Mouse (Mus musculus) intestine, embryonic 16.5 days (tissue): ENCODE measurements around the gene Phf1. TPM values are rescaled to one million over a fixed set of nuclear protein-coding genes. Genes with fewer than 3 reads are reported as not detected.
"Not testable (repeated sequence)": the region's sequence is repeated elsewhere in the genome, so short reads cannot be mapped to it uniquely, and the experiment has no call there.

ENCODE experiments used
- ATAC-seq: fragments of 200-750 bp; cut with Nextera tagmentation; 2 replicates; pipeline ENCODE4 v1.8.0; 2017; ENCODE audit warnings: moderate TSS enrichment, moderate library complexity
- H3K27ac ChIP-seq: fragments of 300-500 bp; sonication (generic); 2 replicates; pipeline ENCODE4 v1.5.1; 2014; ENCODE audit warnings: mild to moderate bottlenecking, low read length
- H3K27me3 ChIP-seq: fragments of 300-500 bp; sonication (generic); replicated peaks from 2 replicates; pipeline ENCODE4 v1.6.1; 2014; ENCODE audit warnings: low read length, control low read depth, mixed read lengths; ENCODE audit not compliant: control insufficient read depth, insufficient read depth
- H3K36me3 ChIP-seq: fragments of 300-500 bp; sonication (generic); 2 replicates; pipeline ENCODE4 v1.6.1; 2014; ENCODE audit warnings: low read length, control low read depth; ENCODE audit not compliant: control insufficient read depth, insufficient read depth
- H3K4me1 ChIP-seq: fragments of 300-500 bp; sonication (generic); 2 replicates; pipeline ENCODE4 v1.6.1; 2014; ENCODE audit warnings: low read length, control low read depth, mixed read lengths; ENCODE audit not compliant: control insufficient read depth, insufficient read depth
- H3K4me2 ChIP-seq: fragments of 300-500 bp; sonication (generic); 2 replicates; pipeline ENCODE4 v1.6.1; 2014; ENCODE audit warnings: low read depth, low read length, control low read depth
- H3K4me3 ChIP-seq: fragments of 300-500 bp; sonication (generic); 2 replicates; pipeline ENCODE4 v1.5.1; 2014; ENCODE audit warnings: mild to moderate bottlenecking, low read length
- H3K9ac ChIP-seq: fragments of 300-500 bp; sonication (generic); 2 replicates; pipeline ENCODE4 v1.6.1; 2014; ENCODE audit warnings: low read depth, low read length
- H3K9me3 ChIP-seq: fragments of 300-500 bp; sonication (generic); 2 replicates; pipeline ENCODE4 v1.6.1; 2016; ENCODE audit warnings: low read length, control low read depth; ENCODE audit not compliant: control insufficient read depth
- WGBS: fragments of 180-500 bp; shearing (Covaris S2); extraction: QIAGEN DNeasy Blood & Tissue Kit; methylation state at CpG from one replicate; pipeline ENCODE4 v1.1.7; 2014; 5-methylcytosine and 5-hydroxymethylcytosine counted together
- polyA plus RNA-seq: library from polyadenylated mRNA; unstranded; fragments of >200 nt; fragmentation: Nextera tagmentation; extraction: Ambion mirVana; gene quantifications from 2 replicates; pipeline ENCODE4 v1.2.1, GENCODE M21; 2015

Phf1 gene
- polyA plus RNA-seq, 1 experiment from 2014 or later, result 6.8 TPM

GRCm38 (mm10) chr17:26895578-26895977 is 37.3 kb upstream of the Phf1 start:
- no peaks in the 10 kb centered on the region; the same call in 1 of the 2 replicates for H3K4me1 ChIP-seq
- H3K27me3 ChIP-seq, result no peaks in the 10 kb centered on the region
- no peaks in the 10 kb centered on the region for H3K36me3 ChIP-seq
- no peak for ATAC-seq
- no peak overlapping the region for H3K27ac ChIP-seq
- H3K9me3 ChIP-seq, result no peaks in the 10 kb centered on the region
- WGBS, result 12% methylated on average over 10 of the region's 10 CpGs
- H3K9ac ChIP-seq, result no peak overlapping the region
- H3K4me2 ChIP-seq, result no peak overlapping the region
- H3K4me3 ChIP-seq, result no peak overlapping the region

DNA sequence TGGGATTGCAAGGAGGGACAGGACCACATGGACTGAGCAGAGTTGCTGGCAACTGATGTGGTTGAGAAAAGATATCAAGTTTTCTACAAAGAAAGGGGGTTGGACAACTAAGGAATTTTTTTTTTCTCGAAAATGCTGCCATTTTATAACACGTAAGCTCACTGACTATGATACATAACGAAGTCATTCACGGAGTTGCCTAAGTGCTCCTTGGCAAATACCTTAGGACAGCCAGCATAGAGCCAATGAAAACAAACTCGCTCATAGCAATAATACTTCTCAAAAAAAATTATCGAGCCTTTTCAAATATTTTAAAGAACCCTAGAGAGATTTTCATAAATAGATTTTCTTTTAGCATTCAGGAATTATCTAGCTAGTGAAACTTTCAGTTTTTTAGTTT is 31.9 kb upstream of the Phf1 start:
- Histone ChIP-seq H3K4me1 (no peaks in the 10 kb centered on the region), H3K27ac (no peak overlapping the region), H3K4me3 (no peak overlapping the region), H3K4me2 (no peak overlapping the region), H3K27me3 (no peaks in the 10 kb centered on the region; the same call in 1 of the 2 replicates), H3K9ac (no peak overlapping the region), H3K36me3 (no peaks in the 10 kb centered on the region), H3K9me3 (no peaks in the 10 kb centered on the region)
- WGBS, result 83% methylated on average over 6 of the region's 6 CpGs
- ATAC-seq, result no peak

DNA sequence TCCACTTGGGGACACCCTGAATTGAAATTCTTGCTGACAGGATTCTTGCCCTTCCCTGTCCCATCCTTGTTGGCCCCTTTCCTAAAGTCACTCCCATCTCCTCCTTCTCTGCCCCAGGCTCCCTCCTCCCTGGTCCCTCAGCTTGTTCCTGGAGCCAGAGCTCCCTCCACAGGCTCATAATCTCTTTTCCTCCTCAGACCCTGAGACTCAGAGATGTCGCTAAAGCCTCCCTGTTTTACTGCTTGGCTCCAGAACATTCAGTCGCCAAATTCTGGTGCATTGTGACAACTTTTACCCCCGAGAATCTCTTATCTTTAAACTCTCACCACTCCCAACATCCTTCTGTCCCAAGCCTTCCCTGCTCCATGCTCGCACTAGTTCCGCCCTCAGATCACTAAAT is 28.5 kb upstream of the Phf1 start:
- WGBS, result 55% methylated on average over 5 of the region's 5 CpGs
- Histone ChIP-seq H3K4me1 (no peaks in the 10 kb centered on the region), H3K27ac (no peak overlapping the region), H3K4me3 (no peak overlapping the region), H3K27me3 (no peaks in the 10 kb centered on the region; the same call in 1 of the 2 replicates), H3K9ac (no peak overlapping the region), H3K4me2 (no peak overlapping the region), H3K9me3 (no peaks in the 10 kb centered on the region), H3K36me3 (no peaks in the 10 kb centered on the region)
- no peak for ATAC-seq

- H3K9ac ChIP-seq, H3K4me3 ChIP-seq, ATAC-seq: not testable (repeated sequence)
These were observed 25.3 kb upstream of the Phf1 start for GRCm38 (mm10) chr17:26907506-26907905.

GRCm38 (mm10) chr17:26915248-26915647 is 17.6 kb upstream of the Phf1 start:
- H3K4me2 ChIP-seq, result no peak overlapping the region
- no peak for ATAC-seq
- no peaks in the 10 kb centered on the region; the same call in 1 of the 2 replicates for H3K4me1 ChIP-seq
- H3K9me3 ChIP-seq, result no peaks in the 10 kb centered on the region
- H3K27me3 ChIP-seq, result no peaks in the 10 kb centered on the region
- H3K9ac ChIP-seq, result no peak overlapping the region
- H3K4me3 ChIP-seq, result no peak overlapping the region
- 48% methylated on average over 1 of the region's 1 CpGs for WGBS
- no peak overlapping the region for H3K27ac ChIP-seq
- H3K36me3 ChIP-seq, result no peaks in the 10 kb centered on the region

More at GRCm38 (mm10) chr17:26907506-26907905, 25.3 kb upstream of the Phf1 start:
- not testable (repeated sequence) for H3K27me3 ChIP-seq, H3K4me2 ChIP-seq, H3K27ac ChIP-seq, H3K9me3 ChIP-seq, H3K4me1 ChIP-seq, H3K36me3 ChIP-seq
- 86% methylated on average over 14 of the region's 15 CpGs for WGBS

DNA sequence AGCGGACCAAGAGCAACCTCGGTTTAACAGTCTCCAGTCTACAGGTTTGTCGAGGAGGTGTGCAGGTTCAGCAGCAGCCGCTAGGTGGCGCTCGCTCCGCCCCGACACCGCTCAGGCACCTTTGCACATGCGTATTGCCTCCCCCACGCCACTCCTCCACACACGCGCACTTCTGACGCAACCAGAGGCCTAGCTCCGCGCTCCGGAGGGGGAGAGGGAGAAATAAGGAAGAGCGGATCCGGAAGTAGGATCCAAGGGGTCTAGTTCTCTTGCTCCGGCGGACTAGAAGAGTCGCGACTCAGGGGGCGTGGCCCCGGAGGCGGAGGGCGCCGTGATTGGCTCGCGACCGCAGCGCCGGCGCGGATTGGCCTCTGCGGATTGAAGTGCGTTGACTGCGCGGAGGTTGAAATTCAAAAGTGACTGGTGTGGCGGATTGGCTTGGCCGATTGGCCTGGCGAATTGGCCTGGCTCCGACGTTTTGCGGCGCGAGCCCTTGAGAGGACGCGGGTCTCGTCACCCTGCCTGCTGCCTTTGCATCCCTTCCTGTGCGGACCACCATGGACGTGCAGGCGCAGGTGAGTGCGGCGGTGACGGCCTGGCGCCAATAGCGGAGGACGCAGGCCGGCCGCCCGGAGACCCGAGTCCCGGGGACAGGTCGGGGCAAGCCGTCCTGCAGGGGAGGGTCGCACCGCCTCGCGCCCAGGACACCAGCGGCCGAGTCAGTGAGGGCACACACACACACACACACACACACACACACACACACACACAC is 16.0 kb upstream of the Phf1 start, which contains the start of gene Kifc5b:
TSS of gene Kifc5b (plus strand) at position 381 of the 772 bp plus-strand sequence.
- no peaks in the 10 kb centered on the region; the same call in 1 of the 2 replicates for H3K4me1 ChIP-seq
- peaks cover 2% of the 10 kb centered on the region; the same call in 1 of the 2 replicates for H3K36me3 ChIP-seq
- H3K27me3 ChIP-seq, result no peaks in the 10 kb centered on the region
- ATAC-seq, result peak; percentile 98
- H3K27ac ChIP-seq, result peak within 1 kb of the TSS; percentile 68
- H3K4me2 ChIP-seq, result peak within 1 kb of the TSS; percentile 54
- under 1% methylated on average over 66 of the region's 72 CpGs for WGBS
- H3K4me3 ChIP-seq, result peak within 1 kb of the TSS; percentile 73
- no peaks in the 10 kb centered on the region for H3K9me3 ChIP-seq
- H3K9ac ChIP-seq, result peak within 1 kb of the TSS; percentile 76

DNA sequence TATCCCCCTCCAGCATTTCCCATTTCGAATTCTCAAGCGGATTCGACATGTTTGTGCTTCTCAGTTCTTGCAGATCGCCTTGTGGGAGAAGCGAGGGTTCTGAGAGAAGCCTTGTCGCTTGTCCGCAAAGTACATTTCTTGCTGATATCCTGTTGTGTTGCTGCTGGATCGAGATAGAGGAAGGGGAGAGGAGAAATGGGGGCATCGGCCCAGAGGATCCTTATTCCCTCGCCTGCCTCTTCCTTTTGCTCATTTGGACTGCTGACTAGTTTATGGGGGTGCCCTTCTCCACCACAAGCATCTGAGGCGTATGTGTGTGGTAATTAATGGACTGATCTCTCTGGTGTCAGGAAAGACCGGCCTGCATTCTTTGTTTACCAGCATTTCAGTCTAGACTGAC is 15.3 kb upstream of the Phf1 start:
- Histone ChIP-seq H3K4me3 (peak overlapping the region; percentile 73), H3K4me2 (peak overlapping the region; percentile 54), H3K9ac (peak overlapping the region; percentile 76)
- not testable (repeated sequence) for H3K36me3 ChIP-seq, H3K27me3 ChIP-seq, ATAC-seq, H3K27ac ChIP-seq, H3K9me3 ChIP-seq, H3K4me1 ChIP-seq
- under 1% methylated on average over 12 of the region's 12 CpGs for WGBS

- peak overlapping the region; percentile 54 for H3K4me2 ChIP-seq
- peaks cover 2% of the 10 kb centered on the region; the same call in 1 of the 2 replicates for H3K36me3 ChIP-seq
- WGBS, result 79% methylated on average over 2 of the region's 2 CpGs
- H3K27me3 ChIP-seq, result no peaks in the 10 kb centered on the region
- H3K4me3 ChIP-seq, result peak overlapping the region; percentile 73
- no peaks in the 10 kb centered on the region; the same call in 1 of the 2 replicates for H3K4me1 ChIP-seq
- no peaks in the 10 kb centered on the region for H3K9me3 ChIP-seq
- no peak for ATAC-seq
- peak overlapping the region; percentile 29; the same call in 1 of the 2 replicates for H3K9ac ChIP-seq
- H3K27ac ChIP-seq, result no peak overlapping the region
These were observed 14.5 kb upstream of the Phf1 start for GRCm38 (mm10) chr17:26918343-26918742.

DNA sequence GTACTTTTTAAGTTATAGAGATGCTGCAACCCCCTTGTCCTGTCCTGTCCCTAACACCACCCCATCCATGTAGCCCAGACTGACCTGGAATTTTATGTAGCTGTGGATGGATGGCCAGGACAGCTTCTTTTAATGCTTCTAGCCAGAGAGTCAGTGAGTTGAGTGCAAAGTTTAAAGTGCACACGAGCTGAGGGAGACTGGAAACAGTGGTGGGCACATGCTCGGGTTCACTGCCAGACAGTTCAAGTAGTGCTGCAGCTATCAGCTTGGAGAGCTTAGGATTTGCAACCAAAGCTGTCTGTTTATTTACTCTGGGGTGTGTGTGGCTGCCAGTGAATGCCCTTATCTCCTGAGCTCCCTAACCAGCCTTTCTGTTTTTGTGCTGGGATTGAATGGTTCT is 13.3 kb upstream of the Phf1 start:
- H3K4me2 ChIP-seq, H3K4me3 ChIP-seq, H3K9ac ChIP-seq, H3K9me3 ChIP-seq, H3K4me1 ChIP-seq, H3K27me3 ChIP-seq, H3K36me3 ChIP-seq, ATAC-seq, H3K27ac ChIP-seq: not testable (repeated sequence)
- 64% methylated on average over 2 of the region's 2 CpGs for WGBS
